Mouse (Mus musculus) left cerebral cortex, postnatal 25 days (tissue): ENCODE results near the gene Cwc22. TPM values are rescaled to one million over a fixed set of nuclear protein-coding genes. Genes with fewer than 3 reads are reported as not detected.
A peak's percentile ranks its signal among the peaks of the same experiment; 100 is the strongest.
"Not testable (repeated sequence)": the region's sequence is repeated elsewhere in the genome, so short reads cannot be mapped to it uniquely, and the experiment has no call there.

Experiments
- DNase-seq, 2 experiments: peaks; one replicate each; pipeline ENCODE4 v3.0.0; 2022; ENCODE audit warnings: low spot score in 2 of 2, mixed read lengths in 1 of 2
- intact Hi-C: fragments of 180-260 bp; cut with DNase I; formaldehyde crosslinking; loops from one replicate; pipeline ENCODE4 v1.15.1; 2025
- total RNA-seq, 2 experiments: library from RNA; stranded (reverse); gene quantifications; 2 replicates each; pipeline ENCODE4 v1.2.3; 2021

Gene Cwc22
- total RNA-seq, 2 experiments from 2014 or later = 22.0 to 23.4 TPM

DNA sequence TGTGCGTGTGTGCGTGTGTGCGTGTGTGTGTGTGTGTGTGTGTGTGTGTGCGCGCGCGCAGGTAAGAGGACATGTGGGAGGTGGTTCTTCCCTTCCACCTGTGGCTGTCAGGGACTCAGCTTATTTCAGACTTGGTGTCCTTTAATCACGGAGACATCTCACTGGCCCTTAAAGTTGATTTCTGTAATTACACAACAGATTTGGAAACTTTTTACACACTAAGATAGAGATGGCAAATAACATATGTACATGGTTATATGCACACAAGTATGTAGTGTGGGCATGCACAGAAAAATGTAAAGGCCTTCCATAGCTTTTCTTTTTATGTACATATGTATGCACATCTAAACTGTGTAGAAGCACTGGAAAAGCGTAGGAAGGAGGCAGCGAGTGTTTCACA, 41.7 kb downstream of the Cwc22 start:
- no peak for DNase-seq
- intact Hi-C loops = no loop called here

DNA sequence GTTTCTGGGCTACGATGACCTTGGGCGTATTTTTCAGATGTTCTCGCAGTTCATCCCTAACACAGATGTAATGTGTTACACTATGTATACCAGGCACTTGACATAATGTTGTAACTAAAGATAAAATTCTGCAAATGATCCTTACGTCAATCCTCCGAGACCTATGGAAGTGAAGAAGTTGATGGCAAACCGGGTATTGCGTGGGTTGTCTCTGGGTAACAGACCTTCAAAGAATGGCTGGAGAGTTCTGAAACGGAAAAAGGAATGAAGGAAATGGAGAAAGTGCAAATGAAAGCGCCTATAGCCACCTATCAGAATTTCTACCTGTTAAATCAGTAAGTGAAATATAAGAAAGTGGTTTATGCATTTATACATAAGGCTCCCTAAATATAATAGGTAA, 42.2 kb downstream of the Cwc22 start:
- DNase-seq = no peak
- intact Hi-C loops = no loop called here

GRCm38 (mm10) chr2:77903098-77903497, 43.1 kb downstream of the Cwc22 start:
- intact Hi-C loops = no loop called here
- no peak for DNase-seq

DNA sequence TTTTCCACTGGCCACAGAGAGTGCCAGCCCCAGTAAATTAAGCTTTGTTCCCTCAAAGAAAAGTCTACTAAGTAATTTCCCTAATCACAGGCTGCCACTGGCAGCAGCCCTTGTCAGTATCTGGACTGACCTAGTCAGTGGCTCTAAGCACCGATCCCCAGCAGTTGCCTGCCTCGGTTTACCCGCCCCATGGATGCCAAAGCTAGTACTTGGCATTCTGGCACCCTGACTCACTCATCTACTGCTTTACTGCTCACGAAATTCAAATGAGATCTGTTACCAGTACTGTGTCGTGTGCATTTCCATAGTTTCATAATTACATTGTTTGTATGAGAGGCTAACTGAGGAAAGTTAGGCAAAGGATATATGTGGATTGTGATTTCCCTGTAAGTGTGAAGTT, 44.9 kb downstream of the Cwc22 start:
- intact Hi-C loops = no loop called here
- no peak for DNase-seq

GRCm38 (mm10) chr2:77900741-77901140, 45.4 kb downstream of the Cwc22 start:
- intact Hi-C loops = no loop called here

GRCm38 (mm10) chr2:77900111-77900510, 46.1 kb downstream of the Cwc22 start:
- intact Hi-C loops = no loop called here
- no peak for DNase-seq

More at GRCm38 (mm10) chr2:77900741-77901140, 45.4 kb downstream of the Cwc22 start:
- no peak for DNase-seq

- no peak for DNase-seq
- intact Hi-C loops = no loop called here
Observed at GRCm38 (mm10) chr2:77898436-77898835, 47.7 kb downstream of the Cwc22 start.

DNA sequence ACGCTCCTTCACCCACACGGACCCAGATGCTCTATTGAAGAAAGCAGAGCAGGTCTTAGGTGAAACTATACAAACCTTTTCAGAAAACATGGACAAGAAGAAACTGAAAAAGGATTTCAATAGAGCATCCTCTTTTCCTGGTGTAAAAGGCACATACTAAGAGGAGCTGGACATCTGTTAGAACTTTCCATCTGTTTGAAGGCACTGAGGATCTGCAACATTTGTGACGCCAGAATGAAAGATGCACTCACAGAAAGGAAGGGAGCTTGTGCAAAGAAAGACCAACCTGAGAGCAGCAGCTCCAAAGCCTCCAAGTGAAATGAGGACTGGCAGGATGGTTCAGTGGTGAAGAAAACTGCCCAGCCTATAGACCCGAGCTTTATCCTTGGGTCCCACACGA, 48.2 kb downstream of the Cwc22 start:
- intact Hi-C loops = no loop called here
- DNase-seq = no peak

DNA sequence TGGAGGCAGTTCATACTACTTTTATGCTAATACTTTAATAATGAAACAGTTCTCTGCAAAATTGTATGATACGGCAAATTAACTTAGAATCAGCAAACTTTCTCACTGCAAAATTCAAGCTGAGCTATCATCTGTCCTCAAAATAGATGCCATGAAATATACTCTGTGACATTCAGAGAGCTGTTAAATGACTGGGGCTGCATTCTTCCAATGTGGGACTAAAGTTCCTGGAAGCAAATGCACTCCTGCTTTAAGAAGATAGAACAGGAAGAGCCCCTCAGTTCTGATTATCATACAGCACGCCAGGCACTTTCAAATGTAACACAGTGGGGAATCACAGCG, 48.6 kb downstream of the Cwc22 start:
- intact Hi-C loops = no loop called here
- DNase-seq = no peak

- DNase-seq = no peak
Observed at GRCm38 (mm10) chr2:77896843-77897557, 49.2 kb downstream of the Cwc22 start.

DNA sequence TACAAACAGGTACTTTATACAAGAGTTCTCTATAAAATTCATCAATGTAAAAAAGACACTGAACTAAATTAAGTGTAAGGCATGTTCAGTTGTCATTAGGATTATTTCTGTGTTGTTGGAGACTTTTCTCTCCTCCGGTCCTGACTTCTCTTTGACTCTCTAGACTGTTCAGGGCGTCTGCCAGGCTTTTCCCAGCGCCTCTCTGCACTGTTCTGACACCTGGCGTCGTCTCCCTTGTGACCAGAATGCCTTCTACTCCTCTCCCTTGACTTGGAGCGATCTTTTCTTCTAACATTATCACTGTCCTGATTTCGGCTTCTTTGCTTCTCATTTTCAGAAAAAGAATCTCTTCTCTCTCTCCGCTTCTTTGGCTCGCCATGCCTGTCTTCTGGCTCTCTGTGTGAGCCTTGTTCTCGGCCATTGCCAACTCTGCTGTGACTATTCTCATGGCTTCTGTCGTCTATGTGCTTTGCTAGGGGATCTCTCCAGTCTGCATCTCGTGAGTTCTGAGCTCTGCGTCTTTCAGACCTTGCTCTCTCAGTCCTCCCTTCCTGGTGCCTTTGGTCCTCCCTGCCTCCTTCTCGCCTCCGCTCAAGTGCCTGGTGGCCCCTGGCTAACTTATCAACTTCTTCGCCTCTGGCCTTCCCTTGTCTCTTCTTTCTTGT, 50.1 kb downstream of the Cwc22 start:
- intact Hi-C loops, DNase-seq: not testable (repeated sequence)

More at GRCm38 (mm10) chr2:77896843-77897557, 49.2 kb downstream of the Cwc22 start:
- intact Hi-C loops = no loop called here

DNA sequence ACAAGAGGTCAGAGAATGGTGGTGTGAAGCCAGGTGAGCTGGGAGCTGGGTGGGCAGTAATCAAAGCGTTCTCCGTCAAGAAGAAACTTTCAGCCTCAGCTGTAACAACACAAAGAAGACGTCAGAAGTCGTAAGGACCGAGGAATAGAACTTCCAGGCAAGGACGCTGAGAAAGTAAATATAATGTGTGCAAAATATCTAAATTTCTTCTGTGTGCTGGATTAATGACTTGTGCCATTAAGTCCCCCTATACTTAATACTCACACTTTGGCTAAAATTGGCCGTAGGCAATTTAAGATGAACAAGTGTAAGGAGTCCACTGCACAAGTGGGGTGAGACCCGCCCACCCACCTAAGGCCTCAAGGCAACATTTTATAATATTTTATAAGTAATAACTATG, 51.3 kb downstream of the Cwc22 start:
- no peak for DNase-seq
- intact Hi-C loops = no loop called here

DNA sequence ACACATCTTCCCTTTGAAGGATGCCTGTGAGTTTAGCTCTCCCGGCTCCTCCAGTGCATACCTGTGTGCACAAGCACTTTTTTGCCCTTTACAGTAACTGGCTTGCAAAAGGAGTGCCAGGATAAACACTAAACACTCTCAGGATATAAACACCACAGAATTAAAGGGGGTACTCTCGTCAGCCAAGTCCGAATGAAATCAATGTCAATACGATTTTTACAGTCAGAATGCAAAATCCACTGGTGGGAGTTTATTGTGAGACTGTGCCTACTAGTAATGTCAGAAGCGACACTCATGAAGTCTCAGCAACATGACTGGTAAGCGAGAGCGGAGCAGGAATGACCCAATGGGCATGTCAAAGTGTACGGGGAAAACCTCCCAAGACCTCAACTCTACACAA, 52.7 kb downstream of the Cwc22 start:
- DNase-seq = no peak
- intact Hi-C loops = no loop called here

DNA sequence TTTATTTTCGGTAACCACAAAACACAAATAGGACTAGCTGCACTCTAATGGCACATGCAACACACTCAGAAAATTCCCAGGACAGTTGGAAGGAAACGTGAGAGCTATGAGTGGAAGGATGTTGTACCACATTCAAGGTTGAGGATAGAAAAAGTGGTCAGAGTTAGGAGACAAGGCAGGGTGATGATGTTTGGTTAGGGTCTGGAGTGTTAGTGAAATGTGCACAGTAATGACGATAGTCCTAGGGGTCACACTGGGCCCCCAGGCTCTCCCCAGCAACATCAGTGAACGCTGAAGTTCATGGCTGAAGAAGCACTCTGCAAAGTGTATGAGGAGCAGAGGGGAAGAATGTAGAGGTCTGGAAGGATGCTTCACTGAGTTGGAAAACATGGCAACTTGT, 53.6 kb downstream of the Cwc22 start:
- no peak for DNase-seq
- intact Hi-C loops = no loop called here

DNA sequence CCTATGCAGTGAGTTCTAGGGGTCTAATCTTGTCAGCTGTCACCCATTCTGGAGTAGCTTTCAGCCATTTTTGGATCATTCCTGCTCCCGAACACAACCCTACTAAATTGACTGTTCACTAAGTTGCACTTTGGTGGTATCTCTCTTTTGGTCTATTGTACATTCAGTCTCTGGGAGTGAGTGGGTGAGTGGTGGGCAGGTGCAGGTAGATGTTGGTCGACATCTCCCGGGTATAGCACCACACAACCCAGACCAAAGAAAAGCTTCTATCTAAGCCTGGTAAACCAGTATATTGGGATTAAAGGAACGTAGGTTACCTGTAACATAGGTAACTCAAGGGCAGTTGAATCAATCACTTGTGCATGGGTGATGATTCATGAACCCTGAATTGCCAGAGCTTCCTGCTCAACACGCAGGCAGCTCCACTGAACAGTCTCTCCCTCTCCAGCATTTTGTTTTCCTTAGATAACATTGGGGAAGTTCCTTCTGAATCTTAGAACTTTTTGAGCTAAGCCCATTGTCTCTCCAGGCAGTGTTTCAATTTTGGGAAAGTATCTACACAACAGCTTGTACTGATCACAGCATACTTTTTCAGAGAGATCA, 55.2 kb downstream of the Cwc22 start:
- intact Hi-C loops = no loop called here
- no peak for DNase-seq

DNA sequence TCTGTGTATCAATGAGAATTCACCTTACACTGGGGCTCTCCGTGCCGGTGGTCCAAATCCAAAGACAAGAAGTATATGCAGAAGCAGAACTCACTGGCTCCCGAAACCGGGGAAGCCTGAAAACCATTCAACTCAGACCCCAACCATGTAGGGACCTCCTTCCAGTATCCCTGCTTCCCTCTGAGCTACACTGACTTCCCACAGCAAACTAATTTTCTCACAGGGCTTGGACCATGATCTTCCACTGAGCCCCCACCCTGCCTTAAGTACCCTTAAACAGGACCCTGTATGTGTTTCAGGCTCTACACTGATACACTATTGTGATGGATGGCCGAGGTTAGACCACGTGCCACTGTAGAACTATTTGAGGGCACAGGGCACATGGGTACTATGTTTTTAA, 56.2 kb downstream of the Cwc22 start:
- intact Hi-C loops = no loop called here

GRCm38 (mm10) chr2:77889401-77889800, 56.8 kb downstream of the Cwc22 start:
- intact Hi-C loops = no loop called here
- no peak for DNase-seq

More for the DNA sequence above, 56.2 kb downstream of the Cwc22 start:
- no peak for DNase-seq

GRCm38 (mm10) chr2:77888826-77889225, 57.3 kb downstream of the Cwc22 start:
- intact Hi-C loops = no loop called here
- no peak for DNase-seq

DNA sequence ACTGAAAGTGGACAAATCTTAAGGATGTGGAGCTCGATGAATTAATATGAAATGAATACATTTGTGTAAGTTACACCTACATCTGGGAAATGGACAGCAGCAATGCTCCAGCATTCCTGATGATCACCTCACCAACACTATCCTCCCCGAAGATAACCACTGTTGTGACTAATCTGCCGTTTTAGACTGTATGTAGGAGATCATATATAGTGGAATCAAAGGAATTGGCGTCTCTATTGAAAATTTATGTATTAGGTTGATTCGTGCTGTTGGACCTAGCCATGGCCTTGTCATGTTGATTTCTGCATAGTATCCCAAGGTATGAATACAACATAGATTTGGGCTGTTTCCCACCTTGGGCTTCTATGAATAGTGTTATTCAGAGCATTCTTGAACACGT, 58.1 kb downstream of the Cwc22 start:
- intact Hi-C loops = no loop called here
- DNase-seq = no peak

GRCm38 (mm10) chr2:77887166-77887565, 59.0 kb downstream of the Cwc22 start:
- DNase-seq = no peak
- intact Hi-C loops = no loop called here

DNA sequence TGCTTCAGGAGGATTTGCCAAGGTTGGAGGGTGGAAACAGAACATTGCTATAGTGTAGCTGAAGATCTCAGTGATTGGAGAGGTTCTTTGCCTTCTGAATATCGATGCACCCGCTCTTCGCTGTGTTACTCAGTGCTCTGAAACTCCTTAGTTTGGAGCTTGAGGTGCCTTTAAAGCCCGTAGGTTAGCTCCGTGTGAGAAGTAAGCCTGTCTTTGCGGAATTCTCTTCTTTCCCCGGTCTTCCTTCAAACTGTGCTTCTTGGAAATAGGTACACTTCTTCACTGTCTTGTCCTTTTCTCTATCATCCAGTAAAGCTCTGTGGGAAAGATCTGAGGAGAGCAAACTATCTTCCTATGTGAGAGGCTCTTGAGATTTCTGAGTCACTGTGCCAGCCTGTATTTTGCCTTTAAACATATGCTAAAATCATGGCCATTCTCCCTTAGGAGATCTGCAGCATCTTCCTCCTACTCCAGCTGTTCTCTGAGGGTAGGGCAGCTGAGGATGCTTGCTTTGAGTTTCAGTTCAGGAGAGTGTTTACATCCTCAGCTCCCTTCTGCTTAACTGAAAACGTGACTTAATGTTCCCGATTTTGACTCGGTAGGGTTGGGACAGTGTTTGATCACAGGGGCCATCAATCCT, 60.6 kb downstream of the Cwc22 start:
- intact Hi-C loops = no loop called here
- DNase-seq = peak in 1 of 2 experiments; percentile 59
